Mouse (Mus musculus): Measurements from ENCODE around the gene Wrap53. TPM values are rescaled to one million over a fixed set of nuclear protein-coding genes. Genes with fewer than 3 reads are reported as not detected.
"Not testable (repeated sequence)": the region's sequence is repeated elsewhere in the genome, so short reads cannot be mapped to it uniquely, and the experiment has no call there.

Wrap53 gene
- 10 to 100 TPM; 22.0 to 32.2 (median 25.7) TPM for polyA plus RNA-seq (2017; shearing (Covaris generic))

DNA sequence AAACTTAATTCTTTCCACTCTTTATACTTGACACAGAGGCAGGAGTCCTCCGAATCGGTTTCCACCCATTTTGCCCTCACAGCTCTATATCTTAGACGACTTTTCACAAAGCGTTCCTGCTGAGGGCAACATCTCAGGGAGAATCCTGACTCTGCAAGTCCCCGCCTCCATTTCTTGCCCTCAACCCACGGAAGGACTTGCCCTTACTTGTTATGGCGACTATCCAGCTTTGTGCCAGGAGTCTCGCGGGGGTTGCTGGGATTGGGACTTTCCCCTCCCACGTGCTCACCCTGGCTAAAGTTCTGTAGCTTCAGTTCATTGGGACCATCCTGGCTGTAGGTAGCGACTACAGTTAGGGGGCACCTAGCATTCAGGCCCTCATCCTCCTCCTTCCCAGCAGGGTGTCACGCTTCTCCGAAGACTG lies at the start of gene Wrap53, which contains the start of gene Trp53:
Gene Wrap53 (minus strand): TSS at position 165 of the 424 bp plus-strand sequence.
Gene Trp53 (plus strand): TSS at position 269 of the 424 bp plus-strand sequence.
- peak; percentile 63 for ATAC-seq

DNA sequence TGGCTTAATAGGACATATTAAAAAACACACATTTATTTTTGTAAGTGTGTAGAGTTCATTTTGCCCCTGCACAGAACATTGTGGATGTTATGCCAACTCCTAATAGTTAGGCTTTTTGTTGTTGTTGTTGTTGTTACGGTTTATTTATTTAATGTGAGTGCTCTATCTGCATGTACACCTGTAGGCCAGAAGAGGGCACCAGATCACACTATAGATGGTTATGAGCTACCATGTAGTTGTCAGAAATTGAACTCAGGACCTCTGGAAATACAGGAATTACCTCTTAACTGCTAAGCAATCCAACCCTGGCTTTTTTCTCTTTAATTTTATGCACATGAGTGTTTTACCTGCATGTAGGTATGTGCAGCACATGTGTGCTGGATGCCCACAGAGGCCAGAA lies 49.7 kb upstream of the Wrap53 start:
- no peak for ATAC-seq

DNA sequence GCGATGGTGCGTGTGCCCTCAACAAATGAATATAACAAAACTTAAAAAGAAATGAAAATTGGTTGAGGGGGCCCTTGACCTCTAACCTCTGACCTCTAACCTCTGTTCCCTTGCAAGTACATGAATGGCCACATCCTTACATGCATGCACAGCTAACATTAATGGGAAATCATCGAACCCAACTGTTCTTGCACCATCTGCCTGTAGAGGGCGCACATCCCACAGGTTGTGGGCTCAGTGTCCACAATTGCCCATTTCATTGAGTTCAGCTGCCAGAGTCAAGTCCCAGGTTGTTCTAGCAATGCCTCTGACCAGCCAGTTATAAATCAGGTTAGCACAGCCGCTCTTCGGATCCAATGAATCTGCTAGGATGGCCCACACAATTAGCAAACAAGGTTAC lies 48.2 kb upstream of the Wrap53 start:
- ATAC-seq = no peak

DNA sequence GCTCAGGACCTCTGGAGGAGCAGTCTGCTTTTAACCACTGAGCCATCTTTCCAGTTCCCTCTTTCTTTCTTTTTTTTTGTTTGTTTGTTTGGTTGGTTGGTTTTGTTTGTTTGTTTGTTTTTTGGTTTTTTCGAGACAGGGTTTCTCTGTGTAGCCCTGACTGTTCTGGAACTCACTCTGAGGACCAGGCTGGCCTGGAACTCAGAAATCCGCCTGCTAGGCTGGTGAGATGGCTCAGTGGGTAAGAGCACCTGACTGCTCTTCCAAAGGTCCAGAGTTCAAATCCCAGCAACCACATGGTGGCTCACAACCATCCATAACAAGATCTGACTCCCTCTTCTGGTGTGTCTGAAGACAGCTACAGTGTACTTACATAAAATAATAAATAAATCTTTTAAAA lies 44.3 kb upstream of the Wrap53 start:
- not testable (repeated sequence) for ATAC-seq

DNA sequence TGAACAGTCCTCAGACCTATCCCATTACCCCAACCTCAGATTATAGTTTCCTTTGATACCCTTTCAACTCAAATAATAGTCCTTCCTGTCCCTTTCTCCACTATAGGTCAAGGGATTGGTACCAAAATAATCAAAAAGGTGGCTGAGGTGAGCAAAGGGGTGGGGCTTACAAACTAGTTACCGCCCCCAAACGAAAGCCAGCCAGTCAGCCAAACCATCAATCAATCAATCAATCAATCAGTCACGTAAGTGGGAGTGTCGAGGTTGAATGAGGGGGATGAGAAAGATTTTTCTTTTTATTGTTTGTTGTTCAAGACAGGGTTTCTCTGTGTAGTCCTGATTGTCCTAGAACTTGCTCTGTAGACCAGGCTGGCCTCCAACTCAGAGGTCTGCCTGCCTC lies 43.0 kb upstream of the Wrap53 start:
- no peak for ATAC-seq

DNA sequence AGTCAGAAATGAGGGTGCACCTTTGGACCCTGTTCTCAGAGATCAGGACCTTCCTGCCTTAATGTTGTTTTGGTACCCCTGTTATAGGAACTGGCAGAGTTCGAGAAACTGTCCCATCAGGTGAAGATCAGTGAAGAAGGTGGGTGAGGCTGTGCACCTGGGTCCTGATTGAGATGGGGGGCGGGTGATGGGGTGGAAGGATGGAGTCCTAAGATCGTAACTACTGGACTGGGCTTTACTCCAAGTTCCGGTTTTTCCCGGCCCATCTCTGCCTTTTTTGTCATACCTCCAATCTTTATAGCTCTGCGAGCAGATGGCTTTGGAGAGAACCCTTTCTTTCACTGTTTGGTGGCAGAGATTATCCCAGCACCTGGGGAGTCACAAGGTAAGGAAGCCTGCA lies 42.4 kb upstream of the Wrap53 start:
- no peak for ATAC-seq

DNA sequence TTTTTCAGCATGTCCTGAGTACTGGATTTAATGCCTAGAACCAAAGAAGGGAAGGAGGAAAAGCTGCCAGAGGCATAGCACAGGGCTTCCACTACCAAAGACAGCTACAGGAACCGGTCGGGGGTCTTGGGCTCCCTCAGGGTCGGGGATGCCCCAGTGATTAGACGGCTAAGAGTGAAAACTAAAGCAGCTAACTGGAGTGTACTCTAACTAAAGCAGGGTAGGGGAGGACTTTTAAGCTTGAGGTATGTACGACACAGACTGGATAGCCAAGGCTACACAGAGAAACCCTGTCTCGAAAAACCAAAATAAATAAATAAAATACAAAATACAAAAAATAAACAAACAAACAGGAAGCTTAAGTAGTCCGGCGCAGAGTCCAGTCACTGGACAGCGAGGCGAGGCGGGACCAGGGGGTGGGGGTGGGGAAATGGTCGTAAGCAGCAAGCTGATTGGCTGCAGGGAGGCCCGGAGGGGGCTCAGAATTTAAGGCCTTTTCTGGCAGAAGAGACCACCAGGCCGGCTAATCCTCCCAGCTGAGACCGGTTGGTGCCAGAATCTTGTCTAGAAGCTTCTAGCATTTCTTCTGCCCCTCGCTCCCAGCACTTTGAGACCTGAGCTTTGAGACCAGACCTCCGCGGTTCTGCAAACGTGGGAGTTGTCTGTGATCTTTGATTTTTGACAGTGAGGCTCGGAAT lies 41.7 kb upstream of the Wrap53 start, which contains the start of gene Sat2:
Gene Sat2 (plus strand): TSS at position 454 of the 698 bp plus-strand sequence.
- ATAC-seq = no peak

DNA sequence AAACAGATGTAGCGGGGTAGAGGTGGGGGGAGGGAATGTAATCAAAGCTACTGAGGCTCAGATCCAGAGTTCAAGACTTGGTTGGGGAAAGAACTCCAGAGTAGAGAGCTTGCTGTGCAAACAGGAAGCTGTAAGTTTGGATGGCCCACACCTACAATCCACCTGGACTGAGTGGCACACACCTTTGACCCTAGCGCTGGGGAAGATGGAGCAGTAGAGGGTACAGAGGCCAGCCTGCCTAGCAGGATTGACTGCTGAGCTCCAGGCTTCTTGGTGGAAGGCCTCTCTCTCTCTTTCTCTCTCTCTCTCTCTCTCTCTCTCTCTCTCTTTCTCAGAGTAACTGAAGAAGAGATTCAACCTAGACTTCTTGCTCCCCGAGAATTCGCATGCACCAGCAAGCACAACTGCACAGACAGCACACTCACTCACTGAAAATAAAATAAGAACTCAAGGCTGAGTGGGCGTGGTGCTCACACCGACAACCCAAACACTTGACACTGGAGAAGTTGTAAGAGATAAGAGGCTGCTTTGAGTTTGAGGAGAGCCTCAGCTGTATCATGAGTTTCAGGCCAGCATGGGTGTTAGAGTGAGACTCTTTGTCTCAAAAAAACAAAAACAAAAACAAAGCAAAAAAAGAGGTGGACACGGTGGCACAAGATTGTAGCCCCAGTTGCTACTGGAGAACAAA lies 40.5 kb upstream of the Wrap53 start:
- ATAC-seq = no peak

DNA sequence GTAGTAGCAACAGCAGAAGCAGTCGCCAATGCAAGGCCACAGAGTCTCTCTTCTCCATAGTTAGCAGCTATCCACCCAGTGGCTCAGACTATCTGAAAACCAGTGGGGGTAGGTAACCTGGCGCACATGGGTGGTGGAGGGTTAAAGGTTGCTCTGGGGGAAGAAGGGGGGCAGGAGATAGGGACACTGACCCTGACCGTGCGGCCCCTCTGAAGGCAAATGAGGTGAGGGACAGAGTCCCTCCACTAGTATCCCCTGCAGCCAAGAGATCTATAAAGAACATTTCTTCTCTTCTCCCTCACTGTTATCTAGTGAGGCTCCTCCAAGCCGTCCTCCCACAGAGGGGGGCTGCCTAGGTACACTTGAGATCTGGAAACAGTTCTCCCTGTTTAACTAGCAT lies 37.8 kb upstream of the Wrap53 start, which contains the start of gene Shbg:
Gene Shbg (minus strand): TSS at position 101 of the 400 bp plus-strand sequence.
- no peak for ATAC-seq

DNA sequence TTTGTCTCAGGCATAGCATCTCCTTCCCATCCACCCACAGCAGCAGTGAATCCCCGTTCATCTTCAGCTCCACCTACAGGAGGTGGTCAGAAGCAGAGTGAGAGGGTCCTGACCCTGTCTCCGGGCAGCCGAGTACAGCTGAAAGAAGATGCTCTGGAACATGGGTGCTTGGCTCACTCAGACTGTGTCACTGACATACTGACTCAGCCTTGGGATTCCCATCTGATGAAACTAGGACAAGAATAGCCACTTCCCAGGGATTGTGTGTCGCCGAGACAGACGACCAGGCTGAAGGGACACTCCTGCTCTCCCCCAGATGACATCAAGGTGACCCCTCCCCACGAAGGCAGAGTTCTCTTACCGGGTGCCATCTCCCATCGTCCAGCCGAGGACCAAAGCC lies 36.7 kb upstream of the Wrap53 start:
- ATAC-seq = no peak

DNA sequence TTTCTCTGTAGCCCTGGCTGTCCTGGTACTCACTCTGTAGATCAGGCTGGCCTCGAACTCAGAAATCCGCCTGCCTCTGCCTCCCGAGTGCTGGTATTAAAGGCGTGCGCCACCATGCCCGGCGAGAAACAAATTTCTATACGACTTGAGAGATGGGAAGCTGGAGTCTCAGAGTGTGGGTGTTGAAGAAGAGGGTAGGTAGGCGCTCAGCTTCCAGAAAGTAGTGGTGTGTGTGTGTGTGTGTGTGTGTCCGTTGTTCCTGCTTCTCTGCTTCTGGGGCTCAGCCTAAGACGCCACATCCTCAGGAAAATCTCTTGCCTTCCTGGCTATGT lies 34.2 kb upstream of the Wrap53 start:
- ATAC-seq = not testable (repeated sequence)

DNA sequence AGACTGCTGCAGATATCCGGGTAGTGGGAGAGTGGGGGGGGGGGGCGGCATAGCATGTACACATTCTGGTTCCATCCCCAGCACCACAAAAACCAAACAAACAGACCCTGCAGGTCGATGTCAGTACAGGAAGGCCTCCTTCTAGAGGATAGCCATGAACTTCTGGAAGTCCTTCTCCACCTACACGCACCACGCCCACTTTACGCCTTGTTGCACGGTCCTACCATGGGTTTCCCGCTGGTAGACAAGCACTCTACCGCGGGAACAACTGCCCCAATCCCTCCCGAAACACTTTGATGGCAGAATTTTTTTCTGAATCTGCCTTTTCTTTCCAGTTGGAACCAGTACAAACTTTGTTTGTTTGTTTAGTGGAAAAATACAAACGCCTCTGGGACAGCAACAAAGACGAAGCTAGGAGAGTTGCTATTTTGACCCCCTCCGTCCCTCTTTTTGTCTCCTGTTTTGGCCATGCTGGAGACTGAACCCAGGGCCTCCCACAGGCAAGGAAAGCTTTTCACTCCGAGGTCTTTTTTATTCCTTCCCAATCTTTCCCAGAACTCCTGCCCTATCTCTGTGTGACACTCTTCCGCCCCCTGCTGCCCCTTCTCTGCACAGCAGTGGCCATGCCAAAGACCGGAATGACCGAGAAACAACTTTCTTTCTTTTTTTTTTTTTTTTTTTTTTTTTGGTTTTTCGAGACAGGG lies 33.6 kb upstream of the Wrap53 start:
- no peak for ATAC-seq

DNA sequence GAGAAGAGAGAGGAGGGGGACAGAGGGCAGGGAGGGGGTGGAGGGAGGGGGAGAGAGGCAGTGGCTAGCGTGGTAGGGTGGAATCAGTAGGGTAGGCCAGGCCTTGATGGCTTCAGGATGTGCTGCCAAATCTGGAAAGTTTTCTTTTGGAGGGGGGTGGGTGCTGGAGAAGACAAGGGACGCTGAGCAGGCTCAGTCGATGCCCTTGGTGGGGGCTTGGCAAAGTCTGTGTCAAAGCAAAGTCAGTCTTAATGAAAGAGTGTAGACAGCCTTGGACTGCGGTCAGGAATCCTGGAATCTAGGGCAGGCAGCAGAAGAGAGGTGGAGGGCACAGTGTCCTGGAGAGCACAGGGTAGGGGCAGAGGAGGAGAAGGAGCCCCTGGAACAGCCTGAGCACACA lies 30.8 kb upstream of the Wrap53 start:
- no peak for ATAC-seq

DNA sequence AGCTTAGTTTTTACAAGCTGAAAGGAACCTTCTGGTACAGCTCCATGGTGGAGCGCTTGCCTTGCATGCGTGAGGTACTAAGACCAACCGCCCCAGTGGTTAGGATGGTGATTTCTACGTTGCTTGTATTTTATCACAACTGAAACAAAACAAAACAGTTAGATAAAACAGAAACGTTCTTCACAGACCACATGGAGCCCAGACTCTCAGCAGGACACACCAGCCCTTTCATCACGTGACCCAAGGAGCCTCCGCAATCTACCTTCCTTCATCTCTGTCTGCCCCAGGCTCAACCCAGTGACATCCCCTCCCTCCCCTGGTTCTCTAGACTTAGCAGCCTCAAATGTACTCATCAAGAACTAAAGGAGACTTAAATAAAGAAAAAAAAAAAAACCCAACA lies 29.4 kb upstream of the Wrap53 start:
- no peak for ATAC-seq

DNA sequence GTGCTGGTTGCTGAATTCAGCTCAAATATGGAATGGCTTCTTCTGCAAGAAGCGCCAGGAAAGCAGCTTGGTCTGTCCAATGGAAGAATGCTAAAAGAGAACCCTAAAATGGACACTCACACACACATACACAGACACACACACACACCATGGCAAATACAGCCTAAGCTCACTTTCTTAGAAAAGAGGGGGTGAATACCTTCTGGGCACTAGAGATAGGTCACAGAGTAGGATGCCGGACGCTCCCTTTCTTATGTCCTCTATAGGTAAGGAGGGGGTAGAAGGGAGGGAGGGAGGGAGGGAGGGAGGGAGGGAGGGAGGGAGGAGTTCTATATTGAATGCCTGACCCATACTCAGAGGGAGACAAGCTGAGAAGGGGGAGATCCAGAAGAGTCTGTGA lies 28.5 kb upstream of the Wrap53 start:
- no peak for ATAC-seq

DNA sequence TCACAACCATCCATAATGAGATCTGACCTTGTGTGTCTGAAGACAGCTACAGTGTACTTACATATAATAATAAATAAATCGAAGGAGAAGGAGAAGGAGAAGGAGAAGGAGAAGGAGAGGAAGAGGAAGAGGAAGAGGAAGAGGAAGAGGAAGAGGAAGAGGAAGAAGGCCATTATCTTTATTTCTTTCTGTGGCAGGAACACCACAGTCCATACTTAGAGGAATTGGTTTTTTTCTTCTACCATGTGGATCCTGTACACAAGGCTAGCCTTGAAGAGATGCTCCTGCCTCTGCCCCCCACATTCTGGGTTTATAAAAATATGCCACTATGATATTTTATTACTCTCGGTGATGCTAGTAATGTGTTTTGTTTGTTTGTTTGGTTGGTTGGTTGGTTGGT lies 26.8 kb upstream of the Wrap53 start:
- ATAC-seq = no peak

DNA sequence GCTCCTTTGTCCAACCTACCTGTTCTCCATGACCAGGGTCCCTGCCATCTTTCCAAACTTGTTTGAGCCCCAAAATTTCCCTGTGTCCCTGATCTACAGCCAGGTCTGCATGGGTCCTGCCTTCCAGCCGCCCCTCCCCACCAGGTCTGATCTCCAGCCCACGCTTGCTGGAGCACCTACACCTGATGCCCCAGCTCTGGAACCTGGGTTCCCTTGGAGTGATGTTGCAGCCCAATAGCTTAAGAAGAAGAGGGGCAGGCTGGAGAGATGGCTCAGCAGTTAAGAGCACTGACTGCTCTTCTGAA lies 26.4 kb upstream of the Wrap53 start:
- ATAC-seq = no peak

DNA sequence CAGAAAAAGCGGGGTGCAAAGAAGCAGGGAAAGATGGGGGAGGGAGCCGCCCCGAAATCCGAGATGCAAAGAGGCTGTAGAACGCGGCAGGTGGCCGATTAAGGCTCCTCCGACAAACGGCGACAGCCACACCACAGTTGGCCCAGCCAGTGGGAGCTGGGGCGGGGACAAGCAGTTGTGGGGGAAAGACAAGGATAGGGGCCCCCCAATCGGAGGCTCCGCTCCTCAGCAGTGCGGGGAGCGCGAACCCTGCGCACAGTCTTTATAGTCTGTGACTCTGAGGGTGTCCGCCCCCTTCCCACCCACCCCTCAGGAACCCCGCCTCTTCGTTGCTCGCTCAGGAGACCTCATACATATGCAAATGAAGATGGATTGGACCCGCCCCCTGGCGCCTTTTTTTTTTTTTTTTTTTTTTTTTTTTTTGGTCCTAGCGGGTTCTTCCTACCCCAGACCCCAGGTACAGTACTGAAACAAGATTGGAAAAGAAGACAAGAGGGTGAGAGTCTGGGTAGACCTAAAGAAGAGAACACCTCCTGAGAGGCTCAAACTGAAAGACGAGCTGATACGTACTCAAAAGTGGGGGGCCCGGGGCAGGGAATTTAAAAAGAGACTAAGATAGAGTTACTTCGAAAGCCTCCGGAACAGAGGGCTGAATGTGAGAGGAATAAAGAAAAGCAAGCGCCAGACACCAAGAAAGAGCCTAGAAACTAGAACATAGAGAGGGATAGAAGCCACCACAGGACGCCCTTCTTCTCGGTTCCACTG lies 25.9 kb upstream of the Wrap53 start, which contains the start of gene Atp1b2:
Gene Atp1b2 (minus strand): TSS at position 217 of the 765 bp plus-strand sequence.
- ATAC-seq = peak; percentile 54

DNA sequence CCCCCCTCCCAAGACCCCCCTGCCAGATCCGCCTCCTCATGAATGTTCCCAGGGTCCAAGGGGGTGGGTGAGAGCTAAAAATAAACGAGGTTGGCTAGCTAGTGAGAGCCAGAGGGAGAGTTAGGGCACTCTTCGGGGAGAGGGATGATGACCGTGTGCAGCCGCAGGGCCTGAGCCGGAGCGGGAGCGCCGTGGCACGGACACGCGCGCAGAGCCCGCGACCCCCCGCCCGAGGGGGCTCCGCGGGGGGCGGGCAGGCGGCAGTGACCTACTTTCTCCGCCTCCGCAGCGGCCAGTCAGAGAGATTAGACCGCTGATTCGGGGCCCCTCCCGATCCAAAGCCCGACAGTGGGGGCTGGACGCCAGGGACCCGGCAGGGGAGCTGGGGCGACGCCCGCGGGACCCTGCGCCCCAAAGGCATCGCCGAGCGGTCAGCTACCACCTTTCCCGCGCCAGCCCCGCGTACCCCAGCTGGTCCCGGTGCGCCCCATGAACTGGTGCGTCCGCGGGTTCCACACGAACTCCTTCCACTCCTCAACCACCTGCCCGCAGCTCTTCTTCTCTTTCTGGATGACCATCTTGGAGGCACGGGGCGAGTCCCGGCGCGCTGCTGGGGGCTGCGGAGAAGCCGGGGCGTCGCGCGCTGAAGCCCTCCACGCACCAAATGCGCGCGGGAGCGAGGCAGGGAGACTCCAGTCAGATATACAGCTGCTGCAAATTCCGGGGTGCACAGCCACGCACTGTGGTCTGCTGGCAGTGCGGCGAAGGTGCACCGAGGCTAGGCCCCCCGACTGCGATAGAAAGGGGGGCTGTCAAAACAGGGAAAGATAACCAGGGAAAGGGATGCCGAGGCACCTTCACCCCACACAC lies 25.0 kb upstream of the Wrap53 start:
- peak; percentile 28 for ATAC-seq

DNA sequence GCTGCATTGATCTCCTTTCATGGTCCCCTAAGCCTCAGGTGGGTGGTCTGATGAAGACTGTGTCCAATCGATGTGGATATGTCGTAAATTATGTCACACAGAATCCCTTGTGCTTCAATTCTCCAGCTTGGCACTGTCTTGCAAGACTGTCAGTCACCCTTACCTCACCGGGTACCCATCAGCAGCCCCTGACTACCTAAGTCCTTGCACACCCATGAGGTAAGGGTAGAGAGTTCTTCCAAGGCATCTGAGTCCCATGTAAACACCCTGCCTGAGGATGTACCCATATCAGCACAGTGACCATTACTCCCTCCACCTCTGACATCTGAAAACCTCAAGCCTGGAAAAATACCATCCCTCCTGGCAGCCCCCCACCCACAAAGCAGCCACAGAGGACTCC lies 24.3 kb upstream of the Wrap53 start:
- ATAC-seq = no peak

DNA sequence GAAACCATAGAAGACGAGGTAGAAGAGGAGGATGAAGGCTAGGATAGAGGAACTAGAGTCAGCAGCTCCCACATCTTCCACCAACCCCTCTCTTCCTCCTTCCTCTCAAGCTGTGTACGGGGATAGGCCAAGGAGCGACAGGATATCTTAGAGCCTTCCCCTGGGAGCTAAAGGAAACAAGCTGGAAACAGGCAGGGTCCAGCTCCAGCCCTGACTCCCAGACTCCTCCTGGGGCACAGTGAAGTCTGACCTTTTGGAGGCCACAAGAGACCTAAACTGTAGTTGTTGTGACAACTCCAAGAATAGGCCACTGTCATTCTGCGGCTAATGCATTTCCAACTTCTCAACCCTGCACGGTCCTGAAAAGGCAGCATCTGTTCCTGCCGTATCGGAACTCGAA lies 23.5 kb upstream of the Wrap53 start:
- ATAC-seq = no peak

DNA sequence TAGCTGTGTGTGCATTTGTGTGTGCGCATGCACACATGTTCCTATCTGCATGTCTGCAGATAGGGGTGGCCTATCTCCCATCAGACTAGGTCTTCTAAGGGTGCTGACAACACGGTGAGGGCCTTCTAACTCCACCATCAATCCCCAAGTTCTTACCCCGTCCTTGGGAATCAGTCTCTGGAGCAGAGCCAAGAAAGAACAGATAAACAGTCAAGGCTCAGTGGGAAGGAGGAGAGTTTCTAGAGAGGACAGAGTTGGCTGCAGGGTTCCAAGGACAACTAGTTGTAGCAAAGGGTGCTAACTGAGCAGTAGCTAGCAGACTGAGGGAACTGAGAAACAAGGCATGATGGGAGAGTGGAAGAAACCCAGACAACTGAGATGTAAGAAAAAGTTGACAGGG lies 21.7 kb upstream of the Wrap53 start:
- ATAC-seq = no peak

Measured in inflammation-experienced regulatory T-cells, adult 6 months (primary cell).